Mouse (Mus musculus): ENCODE measurements around the gene Rln1.

DNA sequence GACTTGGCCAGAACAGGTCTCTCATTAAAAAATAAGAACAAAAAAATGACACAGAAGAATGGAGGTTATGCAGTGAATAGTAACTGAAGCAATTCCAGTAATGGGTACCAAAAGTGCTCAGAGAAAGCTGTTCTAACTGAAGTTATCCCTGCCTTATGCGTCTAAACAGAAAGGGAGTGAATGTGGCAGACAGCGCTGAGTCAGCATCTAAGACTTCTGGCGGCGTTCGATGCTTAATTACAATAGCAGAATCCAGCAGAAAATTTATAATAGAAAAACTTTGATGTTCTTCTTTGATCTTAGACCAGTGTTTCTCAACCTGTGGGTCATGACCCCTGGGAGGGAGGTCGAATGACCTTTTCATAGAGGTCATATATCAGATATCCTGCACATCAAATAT is 11.2 kb upstream of the Rln1 start:
- TF ChIP-seq CTCF (IDR thresholded peaks at IDR 0.05; ENCODE audit: low read depth) (no peak), EP300 (IDR thresholded peaks at IDR 0.05; ENCODE audit: low read depth) (no peak)

Measured in liver, postnatal 0 days (tissue).